9 mouse cellular contexts compared by ENCODE assay signal in genomic region chr15:79525979-79526768, GRCm38 (mm10). TPM values are rescaled to one million over a fixed set of nuclear protein-coding genes. Genes with fewer than 3 reads are reported as not detected.
DNase-seq lines count a peak whose midpoint lies in the region; ATAC-seq and TF ChIP-seq lines count a peak whose summit lies in the region.
"Had no signal": no experiment of that assay in that cellular context is flagged by ENCODE, and none has a peak within 500 bp of the region (broad histone marks: within the 10 kb centered on the region; RNA-seq: fewer than 3 reads in every experiment).

No protein-coding gene starts in this region.

- no peaks in the 10 kb centered on the region for H3K4me1 ChIP-seq in forebrain, embryonic 16.5 days (replicated peaks; ENCODE audit: control insufficient read depth, insufficient read depth, low read length)
- no peaks in the 10 kb centered on the region for H3K4me1 ChIP-seq in forebrain, embryonic 14.5 days (ENCODE audit: control insufficient read depth, insufficient read depth, low read length)
- H3K4me1 ChIP-seq in lung, embryonic 16.5 days (replicated peaks; ENCODE audit: control insufficient read depth, insufficient read depth, low read length) = no peaks in the 10 kb centered on the region
- H3K4me1 ChIP-seq in embryonic facial prominence, embryonic 15.5 days = peaks cover 12% of the 10 kb centered on the region; the same call in 1 of the 2 replicates
- no peaks in the 10 kb centered on the region for H3K4me1 ChIP-seq in limb, embryonic 14.5 days (ENCODE audit: control insufficient read depth, insufficient read depth, low read length)
- H3K4me1 ChIP-seq in liver, embryonic 12.5 days = no peaks in the 10 kb centered on the region

- TF ChIP-seq POLR2A in limb, embryonic 14.5 days (IDR thresholded peaks at IDR 0.05; ENCODE audit: borderline replicate concordance, extremely low read depth, insufficient read depth, insufficient read length) = no peak

- no peak overlapping the region for H3K4me2 ChIP-seq in forebrain, embryonic 16.5 days (ENCODE audit: low read length)
- H3K4me2 ChIP-seq in forebrain, embryonic 14.5 days (ENCODE audit: low read length) = no peak overlapping the region
- H3K4me2 ChIP-seq in lung, embryonic 16.5 days (ENCODE audit: low read depth, low read length) = no peak overlapping the region
- no peak overlapping the region for H3K4me2 ChIP-seq in embryonic facial prominence, embryonic 15.5 days (replicated peaks)
- no peak overlapping the region for H3K4me2 ChIP-seq in limb, embryonic 14.5 days (replicated peaks; ENCODE audit: low read depth, low read length, severe bottlenecking)
- H3K4me2 ChIP-seq in liver, embryonic 12.5 days = no peak overlapping the region

- H3K27me3 ChIP-seq in forebrain, embryonic 16.5 days (replicated peaks; ENCODE audit: control insufficient read depth, insufficient read depth, low read length) = no peaks in the 10 kb centered on the region
- no peaks in the 10 kb centered on the region for H3K27me3 ChIP-seq in forebrain, embryonic 14.5 days (replicated peaks; ENCODE audit: control insufficient read depth, insufficient read depth, low read length)
- no peaks in the 10 kb centered on the region for H3K27me3 ChIP-seq in lung, embryonic 16.5 days (ENCODE audit: control insufficient read depth, insufficient read depth, low read depth, low read length)
- H3K27me3 ChIP-seq in embryonic facial prominence, embryonic 15.5 days = no peaks in the 10 kb centered on the region
- H3K27me3 ChIP-seq in limb, embryonic 14.5 days (ENCODE audit: control insufficient read depth, insufficient read depth, low read length) = no peaks in the 10 kb centered on the region
- H3K27me3 ChIP-seq in liver, embryonic 12.5 days (replicated peaks) = 0 out of 2 replicates have a peak, but pooled peaks cover 15% of the 10 kb centered on the region

- ATAC-seq in forebrain, embryonic 16.5 days = peak; percentile 22; the same call in 1 of the 2 replicates
- ATAC-seq in forebrain, embryonic 14.5 days = no peak
- peak; percentile 20; the same call in 1 of the 2 replicates for ATAC-seq in lung, embryonic 16.5 days (ENCODE audit: low read depth)
- no peak for ATAC-seq in embryonic facial prominence, embryonic 15.5 days (ENCODE audit: insufficient number of reproducible peaks, low FRiP score, low TSS enrichment, low read depth)
- peak; percentile 8; the same call in 1 of the 2 replicates for ATAC-seq in limb, embryonic 14.5 days (ENCODE audit: low FRiP score, low read depth)
- no peak for ATAC-seq in liver, embryonic 12.5 days

- H3K27ac ChIP-seq in forebrain, embryonic 16.5 days (ENCODE audit: low read length) = no peak overlapping the region
- H3K27ac ChIP-seq in forebrain, embryonic 14.5 days (ENCODE audit: low read depth, low read length) = no peak overlapping the region
- H3K27ac ChIP-seq in lung, embryonic 16.5 days (ENCODE audit: low read length) = peak overlapping the region; percentile 20; the same call in 1 of the 2 replicates
- peak overlapping the region; percentile 48; the same call in 1 of the 2 replicates for H3K27ac ChIP-seq in embryonic facial prominence, embryonic 15.5 days (replicated peaks)
- H3K27ac ChIP-seq in limb, embryonic 14.5 days (replicated peaks; ENCODE audit: low read depth, low read length) = no peak overlapping the region
- H3K27ac ChIP-seq in liver, embryonic 12.5 days = no peak overlapping the region

- H3K9me3 ChIP-seq in forebrain, embryonic 16.5 days (ENCODE audit: control insufficient read depth, low read length) = no peaks in the 10 kb centered on the region
- no peaks in the 10 kb centered on the region for H3K9me3 ChIP-seq in forebrain, embryonic 14.5 days (replicated peaks; ENCODE audit: control insufficient read depth, low read length)
- H3K9me3 ChIP-seq in lung, embryonic 16.5 days (ENCODE audit: control insufficient read depth, low read length) = no peaks in the 10 kb centered on the region
- no peaks in the 10 kb centered on the region for H3K9me3 ChIP-seq in embryonic facial prominence, embryonic 15.5 days (replicated peaks)
- H3K9me3 ChIP-seq in limb, embryonic 14.5 days (ENCODE audit: control insufficient read depth, low read length) = no peaks in the 10 kb centered on the region
- H3K9me3 ChIP-seq in liver, embryonic 12.5 days (replicated peaks) = no peaks in the 10 kb centered on the region

- no peak for DNase-seq in forebrain, embryonic 14.5 days (ENCODE audit: low spot score)
- no peak for DNase-seq in lung, adult 18-20 months
- no peak for DNase-seq in limb, embryonic 14.5 days (ENCODE audit: low spot score)
- DNase-seq in Muller cell, postnatal 12 days (ENCODE audit: inconsistent ontology term) = no peak
- DNase-seq: left cerebral cortex, postnatal 4 days had no signal

- no peak overlapping the region for H3K4me3 ChIP-seq in forebrain, embryonic 16.5 days (replicated peaks; ENCODE audit: low read length)
- H3K4me3 ChIP-seq in forebrain, embryonic 14.5 days (ENCODE audit: low read depth, low read length) = no peak overlapping the region
- no peak overlapping the region for H3K4me3 ChIP-seq in lung, embryonic 16.5 days (ENCODE audit: low read length)
- no peak overlapping the region for H3K4me3 ChIP-seq in embryonic facial prominence, embryonic 15.5 days (replicated peaks)
- no peak overlapping the region for H3K4me3 ChIP-seq in limb, embryonic 14.5 days (replicated peaks; ENCODE audit: low read length)
- H3K4me3 ChIP-seq in liver, embryonic 12.5 days = no peak overlapping the region

- H3K36me3 ChIP-seq in forebrain, embryonic 16.5 days (ENCODE audit: control insufficient read depth, insufficient read depth) = peaks cover 41% of the 10 kb centered on the region
- H3K36me3 ChIP-seq in forebrain, embryonic 14.5 days (ENCODE audit: control insufficient read depth, insufficient read depth, low read length) = peaks cover 52% of the 10 kb centered on the region
- peaks cover 55% of the 10 kb centered on the region for H3K36me3 ChIP-seq in lung, embryonic 16.5 days (ENCODE audit: control insufficient read depth, insufficient read depth, low read length)
- H3K36me3 ChIP-seq in embryonic facial prominence, embryonic 15.5 days = peaks cover 88% of the 10 kb centered on the region
- H3K36me3 ChIP-seq in limb, embryonic 14.5 days (ENCODE audit: control insufficient read depth, insufficient read depth, low read length) = peaks cover 84% of the 10 kb centered on the region
- peaks cover 55% of the 10 kb centered on the region for H3K36me3 ChIP-seq in liver, embryonic 12.5 days

- no peak overlapping the region for H3K9ac ChIP-seq in forebrain, embryonic 16.5 days (replicated peaks; ENCODE audit: low read depth, low read length)
- H3K9ac ChIP-seq in forebrain, embryonic 14.5 days (ENCODE audit: low read length) = no peak overlapping the region
- no peak overlapping the region for H3K9ac ChIP-seq in lung, embryonic 16.5 days (ENCODE audit: low read length)
- H3K9ac ChIP-seq in embryonic facial prominence, embryonic 15.5 days = no peak overlapping the region
- no peak overlapping the region for H3K9ac ChIP-seq in limb, embryonic 14.5 days (ENCODE audit: low read depth, low read length, severe bottlenecking)
- H3K9ac ChIP-seq in liver, embryonic 12.5 days = no peak overlapping the region

- WGBS in forebrain, embryonic 16.5 days = 70% methylated on average over 9 of the region's 9 CpGs
- WGBS in forebrain, embryonic 14.5 days = 69% methylated on average over 9 of the region's 9 CpGs
- WGBS in lung, embryonic 16.5 days = 61% methylated on average over 9 of the region's 9 CpGs
- WGBS in embryonic facial prominence, embryonic 15.5 days = 46% methylated on average over 9 of the region's 9 CpGs
- WGBS in limb, embryonic 14.5 days = 54% methylated on average over 9 of the region's 9 CpGs
- WGBS in liver, embryonic 12.5 days (ENCODE audit: insufficient replicate concordance) = 61% methylated on average over 9 of the region's 9 CpGs

RNA-seq across cellular contexts. Expression of gene Kdelr3, which starts 10.0 kb away (rescaled TPM):
- polyA plus RNA-seq in forebrain, embryonic 16.5 days (2015; fragmentation: Nextera tagmentation; extraction: Ambion mirVana) = 4.8 and 8.7 TPM in 2 replicates
- 6.8 and 8.4 TPM in 2 replicates for polyA plus RNA-seq in forebrain, embryonic 14.5 days (2014; fragmentation: Nextera tagmentation; extraction: Ambion mirVana)
- 75.3 and 78.6 TPM in 2 replicates for polyA plus RNA-seq in lung, embryonic 16.5 days (2015; fragmentation: Nextera tagmentation; extraction: Ambion mirVana)
- 168 and 178 TPM in 2 replicates for polyA plus RNA-seq in embryonic facial prominence, embryonic 15.5 days (2015; fragmentation: Nextera tagmentation; extraction: Ambion mirVana)
- polyA plus RNA-seq in limb, embryonic 14.5 days (2012; rRNA removed) = 143 and 171 TPM in 2 replicates
- 137 and 158 TPM in 2 replicates for polyA plus RNA-seq in limb, embryonic 14.5 days (2014; fragmentation: Nextera tagmentation; extraction: Ambion mirVana)
- 8.4 and 10.7 TPM in 2 replicates for polyA plus RNA-seq in liver, embryonic 12.5 days (2016; fragmentation: Nextera tagmentation; extraction: Ambion mirVana)

RNA-seq across cellular contexts. Expression of gene Ddx17, which starts 20.4 kb away (rescaled TPM):
- 60.2 and 63.3 TPM in 2 replicates for polyA plus RNA-seq in forebrain, embryonic 16.5 days (2015; fragmentation: Nextera tagmentation; extraction: Ambion mirVana)
- 88.7 and 97.1 TPM in 2 replicates for polyA plus RNA-seq in forebrain, embryonic 14.5 days (2014; fragmentation: Nextera tagmentation; extraction: Ambion mirVana)
- 45.0 and 45.3 TPM in 2 replicates for polyA plus RNA-seq in lung, embryonic 16.5 days (2015; fragmentation: Nextera tagmentation; extraction: Ambion mirVana)
- polyA plus RNA-seq in embryonic facial prominence, embryonic 15.5 days (2015; fragmentation: Nextera tagmentation; extraction: Ambion mirVana) = 48.5 and 55.1 TPM in 2 replicates
- polyA plus RNA-seq in limb, embryonic 14.5 days (2012; rRNA removed) = 724 and 821 TPM in 2 replicates
- 92.6 and 98.0 TPM in 2 replicates for polyA plus RNA-seq in limb, embryonic 14.5 days (2014; fragmentation: Nextera tagmentation; extraction: Ambion mirVana)
- polyA plus RNA-seq in liver, embryonic 12.5 days (2016; fragmentation: Nextera tagmentation; extraction: Ambion mirVana) = 18.6 and 19.9 TPM in 2 replicates

RNA-seq across cellular contexts. Expression of gene Kcnj4, which starts 21.1 kb away (rescaled TPM):
- polyA plus RNA-seq in forebrain, embryonic 16.5 days (2015; fragmentation: Nextera tagmentation; extraction: Ambion mirVana) = 0.11 and 0.43 TPM in 2 replicates
- 0.18 TPM in 1 of 2 replicates, not detected in the other for polyA plus RNA-seq in forebrain, embryonic 14.5 days (2014; fragmentation: Nextera tagmentation; extraction: Ambion mirVana)
- not detected in 2 replicates for polyA plus RNA-seq in lung, embryonic 16.5 days (2015; fragmentation: Nextera tagmentation; extraction: Ambion mirVana)
- 0.14 and 0.15 TPM in 2 replicates for polyA plus RNA-seq in embryonic facial prominence, embryonic 15.5 days (2015; fragmentation: Nextera tagmentation; extraction: Ambion mirVana)
- polyA plus RNA-seq in limb, embryonic 14.5 days (2012; rRNA removed) = 0.36 and 0.43 TPM in 2 replicates
- polyA plus RNA-seq in limb, embryonic 14.5 days (2014; fragmentation: Nextera tagmentation; extraction: Ambion mirVana) = 0.08 TPM in 1 of 2 replicates, not detected in the other
- not detected in 2 replicates for polyA plus RNA-seq in liver, embryonic 12.5 days (2016; fragmentation: Nextera tagmentation; extraction: Ambion mirVana)

Comparison
In these comparisons a context has a peak if more than half of its experiments do, and no peak if none do; other contexts are left out.
1. ATAC-seq: peak in forebrain, embryonic 16.5 days (single experiment), lung, embryonic 16.5 days (single experiment) and limb, embryonic 14.5 days (single experiment); none in forebrain, embryonic 14.5 days (single experiment), embryonic facial prominence, embryonic 15.5 days (single experiment) and liver, embryonic 12.5 days (single experiment).
2. H3K27ac ChIP-seq: peak in lung, embryonic 16.5 days (single experiment) and embryonic facial prominence, embryonic 15.5 days (single experiment); none in forebrain, embryonic 16.5 days (single experiment), forebrain, embryonic 14.5 days (single experiment), limb, embryonic 14.5 days (single experiment) and liver, embryonic 12.5 days (single experiment).